Mouse (Mus musculus): ENCODE measurements at regions not wholly inside any gene's neighbourhood (a gene's known extent, or its start where the extent isn't known, plus 50 kb on each side); places are given as distances from the start of the nearest gene placed in this dataset.

- Histone ChIP-seq H3K4me2 (no peak overlapping the region), H3K36me3 (no peaks in the 10 kb centered on the region), H3K27me3 (no peaks in the 10 kb centered on the region), H3K4me3 (no peak overlapping the region), H3K9me3 (no peaks in the 10 kb centered on the region), H3K4me1 (replicated peaks) (no peaks in the 10 kb centered on the region), H3K27ac (replicated peaks) (no peak overlapping the region), H3K9ac (no peak overlapping the region)
- 56% methylated on average over 1 of the region's 1 CpGs for WGBS
- ATAC-seq (ENCODE audit: low FRiP score, low read depth), result no peak
Observed at GRCm38 (mm10) chr11:34973467-34973921, 140.1 kb upstream of the Spdl1 start.

- no peak for ATAC-seq (ENCODE audit: low FRiP score, low read depth)
- no peak overlapping the region for H3K27ac ChIP-seq (replicated peaks)
- H3K9me3 ChIP-seq, result no peaks in the 10 kb centered on the region
- WGBS, result 77% methylated on average over 5 of the region's 5 CpGs
- no peak overlapping the region for H3K4me3 ChIP-seq
- no peaks in the 10 kb centered on the region for H3K4me1 ChIP-seq (replicated peaks)
- no peaks in the 10 kb centered on the region for H3K36me3 ChIP-seq
- no peak overlapping the region for H3K9ac ChIP-seq
- H3K27me3 ChIP-seq, result no peaks in the 10 kb centered on the region
- H3K4me2 ChIP-seq, result no peak overlapping the region
Observed at GRCm38 (mm10) chr11:34973012-34973411, 139.6 kb upstream of the Spdl1 start.

- Histone ChIP-seq H3K36me3 (no peaks in the 10 kb centered on the region), H3K4me3 (no peak overlapping the region), H3K9ac (no peak overlapping the region), H3K9me3 (no peaks in the 10 kb centered on the region), H3K27me3 (no peaks in the 10 kb centered on the region), H3K27ac (replicated peaks) (no peak overlapping the region), H3K4me2 (no peak overlapping the region), H3K4me1 (replicated peaks) (no peaks in the 10 kb centered on the region)
- ATAC-seq (ENCODE audit: low FRiP score, low read depth), result no peak
- 75% methylated on average over 7 of the region's 7 CpGs for WGBS
Observed at GRCm38 (mm10) chr11:34959291-34959690, 125.8 kb upstream of the Spdl1 start.

DNA sequence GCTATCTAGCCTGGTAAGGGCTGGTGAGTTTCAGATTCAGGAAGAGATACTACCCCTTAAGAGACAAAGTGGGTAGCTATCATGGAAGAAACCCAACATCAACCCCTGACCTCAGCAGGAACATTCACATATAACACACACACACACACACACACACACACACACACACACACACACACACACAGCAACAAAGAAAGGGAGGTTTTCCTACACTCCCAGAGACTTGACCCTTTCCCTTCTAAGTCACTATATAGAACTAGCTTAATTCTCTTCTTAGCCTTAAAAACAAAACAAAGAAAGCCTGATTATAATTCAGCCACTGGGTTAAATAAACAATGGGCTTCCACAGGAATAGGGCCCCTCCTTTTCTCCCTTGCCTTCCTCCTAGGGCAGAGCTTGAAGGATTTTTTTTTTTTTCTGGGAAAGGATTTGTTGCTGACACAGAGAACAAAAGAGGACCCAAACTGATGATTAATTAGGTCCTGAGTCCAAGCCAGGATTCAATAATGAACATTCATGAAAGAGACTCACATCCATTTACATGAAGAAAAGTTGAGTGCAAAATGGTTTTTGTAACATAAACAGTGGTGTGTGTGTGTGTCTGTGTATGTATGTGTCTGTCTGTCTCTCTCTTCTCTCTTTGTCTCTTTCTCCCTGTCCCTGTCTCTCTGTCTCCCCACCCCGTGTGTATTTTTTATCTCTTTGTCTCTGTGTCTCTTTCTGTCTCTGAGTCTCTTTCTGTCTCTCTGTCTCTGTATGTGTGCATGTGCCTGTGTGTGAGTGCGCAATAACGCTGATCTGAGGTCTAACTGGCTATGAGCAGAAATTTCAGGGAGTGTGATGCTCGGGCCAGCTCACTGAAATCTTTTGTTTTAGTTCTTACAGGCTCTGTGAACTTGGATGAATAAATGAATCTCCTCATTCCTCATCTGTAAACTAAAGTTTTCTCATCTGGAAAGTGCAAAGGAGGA, 108.3 kb upstream of the Spdl1 start:
- 49% methylated on average over 4 of the region's 4 CpGs for WGBS
- ATAC-seq (ENCODE audit: low FRiP score, low read depth), result peak; percentile 71; the same call in 1 of the 2 replicates
- H3K27me3 ChIP-seq, result no peaks in the 10 kb centered on the region
- H3K4me2 ChIP-seq, result no peak overlapping the region
- H3K4me3 ChIP-seq, result no peak overlapping the region
- no peak overlapping the region for H3K9ac ChIP-seq
- H3K27ac ChIP-seq (replicated peaks), result peak overlapping the region; percentile 27; the same call in 1 of the 2 replicates
- 0 out of 2 replicates have a peak, but pooled peaks cover 3% of the 10 kb centered on the region for H3K4me1 ChIP-seq (replicated peaks)
- H3K36me3 ChIP-seq, result no peaks in the 10 kb centered on the region
- no peaks in the 10 kb centered on the region for H3K9me3 ChIP-seq

GRCm38 (mm10) chr11:34940151-34940550, 106.7 kb upstream of the Spdl1 start:
- no peaks in the 10 kb centered on the region for H3K9me3 ChIP-seq
- H3K4me1 ChIP-seq (replicated peaks), result 0 out of 2 replicates have a peak, but pooled peaks cover 3% of the 10 kb centered on the region
- no peak overlapping the region for H3K4me3 ChIP-seq
- 70% methylated on average over 8 of the region's 8 CpGs for WGBS
- no peaks in the 10 kb centered on the region for H3K36me3 ChIP-seq
- H3K4me2 ChIP-seq, result no peak overlapping the region
- ATAC-seq (ENCODE audit: low FRiP score, low read depth), result peak; percentile 19; the same call in 1 of the 2 replicates
- H3K27me3 ChIP-seq, result no peaks in the 10 kb centered on the region
- H3K9ac ChIP-seq, result no peak overlapping the region
- no peak overlapping the region for H3K27ac ChIP-seq (replicated peaks)

- Histone ChIP-seq H3K4me3 (no peak overlapping the region), H3K9me3 (no peaks in the 10 kb centered on the region), H3K27ac (replicated peaks) (no peak overlapping the region), H3K4me2 (no peak overlapping the region), H3K9ac (no peak overlapping the region), H3K36me3 (no peaks in the 10 kb centered on the region), H3K4me1 (replicated peaks) (0 out of 2 replicates have a peak, but pooled peaks cover 3% of the 10 kb centered on the region), H3K27me3 (no peaks in the 10 kb centered on the region)
- WGBS, result 74% methylated on average over 4 of the region's 4 CpGs
- ATAC-seq (ENCODE audit: low FRiP score, low read depth), result no peak
Observed at GRCm38 (mm10) chr11:34939002-34939401, 105.6 kb upstream of the Spdl1 start.

- H3K36me3 ChIP-seq, result no peaks in the 10 kb centered on the region
- H3K4me3 ChIP-seq, result no peak overlapping the region
- no peak for ATAC-seq (ENCODE audit: low FRiP score, low read depth)
- H3K27ac ChIP-seq (replicated peaks), result no peak overlapping the region
- no peaks in the 10 kb centered on the region for H3K9me3 ChIP-seq
- H3K9ac ChIP-seq, result no peak overlapping the region
- no peaks in the 10 kb centered on the region for H3K27me3 ChIP-seq
- H3K4me2 ChIP-seq, result no peak overlapping the region
- H3K4me1 ChIP-seq (replicated peaks), result no peaks in the 10 kb centered on the region
Observed at GRCm38 (mm10) chr11:34932191-34932590, 98.8 kb upstream of the Spdl1 start.

GRCm38 (mm10) chr11:34917175-34917574, 83.7 kb upstream of the Spdl1 start:
- Histone ChIP-seq H3K27me3 (no peaks in the 10 kb centered on the region), H3K4me2 (no peak overlapping the region), H3K4me3 (no peak overlapping the region), H3K27ac (replicated peaks) (no peak overlapping the region), H3K4me1 (replicated peaks) (no peaks in the 10 kb centered on the region), H3K36me3 (no peaks in the 10 kb centered on the region), H3K9ac (no peak overlapping the region), H3K9me3 (no peaks in the 10 kb centered on the region)
- 81% methylated on average over 1 of the region's 1 CpGs for WGBS
- no peak for ATAC-seq (ENCODE audit: low FRiP score, low read depth)

GRCm38 (mm10) chr11:34909841-34910240, 76.4 kb upstream of the Spdl1 start:
- Histone ChIP-seq H3K4me2 (no peak overlapping the region), H3K27me3 (no peaks in the 10 kb centered on the region), H3K36me3 (no peaks in the 10 kb centered on the region), H3K9me3 (no peaks in the 10 kb centered on the region), H3K4me1 (replicated peaks) (no peaks in the 10 kb centered on the region), H3K9ac (no peak overlapping the region), H3K27ac (replicated peaks) (no peak overlapping the region), H3K4me3 (no peak overlapping the region)
- WGBS, result 66% methylated on average over 5 of the region's 5 CpGs
- ATAC-seq (ENCODE audit: low FRiP score, low read depth), result no peak

DNA sequence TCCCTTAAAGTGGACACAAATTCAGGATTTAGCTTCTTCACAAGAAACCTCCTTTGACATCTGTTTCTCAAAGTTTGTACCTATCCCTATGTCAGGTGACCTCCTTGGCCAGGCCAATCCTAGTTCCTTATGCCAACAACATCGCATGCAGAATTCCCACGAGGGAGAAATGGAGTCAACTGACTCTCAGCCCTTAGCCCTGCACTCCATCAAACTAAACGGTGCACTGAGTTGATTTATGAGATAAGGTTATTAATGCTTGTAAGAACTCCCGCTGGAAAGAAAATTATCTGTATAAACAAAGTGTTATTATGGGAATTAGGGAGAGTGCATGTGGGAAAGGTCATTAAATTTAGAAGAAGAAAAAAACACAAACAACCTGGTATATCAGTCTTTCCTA, 70.8 kb upstream of the Spdl1 start:
- no peak overlapping the region for H3K4me3 ChIP-seq
- H3K4me1 ChIP-seq (replicated peaks), result 0 out of 2 replicates have a peak, but pooled peaks cover 3% of the 10 kb centered on the region
- WGBS, result 53% methylated on average over 4 of the region's 4 CpGs
- no peaks in the 10 kb centered on the region for H3K27me3 ChIP-seq
- no peaks in the 10 kb centered on the region for H3K36me3 ChIP-seq
- H3K9me3 ChIP-seq, result no peaks in the 10 kb centered on the region
- H3K9ac ChIP-seq, result no peak overlapping the region
- no peak overlapping the region for H3K27ac ChIP-seq (replicated peaks)
- no peak overlapping the region for H3K4me2 ChIP-seq
- ATAC-seq (ENCODE audit: low FRiP score, low read depth), result no peak

DNA sequence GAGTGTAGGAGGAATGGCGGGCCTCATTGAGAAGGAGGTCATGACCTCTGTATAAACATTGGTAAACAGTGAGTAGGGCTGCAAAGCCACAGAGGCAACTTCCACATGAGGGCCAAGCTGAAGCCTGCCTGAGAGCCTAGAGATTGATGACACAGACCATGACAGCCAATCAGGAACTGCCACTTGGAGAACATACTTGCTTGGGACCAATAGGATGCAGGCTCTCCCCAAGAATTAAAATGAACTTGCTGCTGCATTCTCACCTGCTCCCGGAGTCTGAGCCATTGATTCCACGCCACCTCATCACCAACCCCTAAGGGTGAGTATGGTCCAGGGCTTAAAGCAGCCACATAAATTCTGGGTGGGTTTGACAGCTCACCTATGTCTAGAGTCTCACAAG, 66.0 kb upstream of the Spdl1 start:
- no peaks in the 10 kb centered on the region for H3K9me3 ChIP-seq
- H3K36me3 ChIP-seq, result no peaks in the 10 kb centered on the region
- no peaks in the 10 kb centered on the region for H3K27me3 ChIP-seq
- H3K4me3 ChIP-seq, result no peak overlapping the region
- WGBS, result 60% methylated on average over 3 of the region's 3 CpGs
- H3K4me1 ChIP-seq (replicated peaks), result 0 out of 2 replicates have a peak, but pooled peaks cover 3% of the 10 kb centered on the region
- no peak overlapping the region for H3K9ac ChIP-seq
- H3K4me2 ChIP-seq, result no peak overlapping the region
- ATAC-seq (ENCODE audit: low FRiP score, low read depth), result no peak
- no peak overlapping the region for H3K27ac ChIP-seq (replicated peaks)

GRCm38 (mm10) chr11:34895624-34896023, 62.2 kb upstream of the Spdl1 start:
- Histone ChIP-seq H3K4me1 (replicated peaks) (no peaks in the 10 kb centered on the region), H3K4me2 (no peak overlapping the region), H3K36me3 (no peaks in the 10 kb centered on the region), H3K9me3 (no peaks in the 10 kb centered on the region), H3K27ac (replicated peaks) (no peak overlapping the region), H3K9ac (no peak overlapping the region), H3K27me3 (no peaks in the 10 kb centered on the region), H3K4me3 (no peak overlapping the region)
- ATAC-seq (ENCODE audit: low FRiP score, low read depth), result no peak
- 63% methylated on average over 7 of the region's 7 CpGs for WGBS

Data from hindbrain, embryonic 15.5 days (tissue).